Mouse (Mus musculus) adrenal gland, postnatal 10 days (tissue): ENCODE data around the gene Slc29a4. TPM values are rescaled to one million over a fixed set of nuclear protein-coding genes. Genes with fewer than 3 reads are reported as not detected.

Source experiments
- DNase-seq: peaks from one replicate; pipeline ENCODE4 v3.0.0; 2021; ENCODE audit warnings: mixed read lengths
- long read RNA-seq, 2 experiments: library from polyadenylated mRNA; stranded (forward); transcript quantifications; one replicate each; pipeline ENCODE4 v2.0.0; 2021
- total RNA-seq, 2 experiments: library from RNA; stranded (reverse); gene quantifications; 2 replicates each; pipeline ENCODE4 v1.2.3; 2021

Gene Slc29a4
- 10 to 100 TPM; 17.2 to 24.0 TPM for total RNA-seq
- long read RNA-seq, experiment 1, transcript Slc29a4-201 (11 exons, 2,789 nt): major isoform, 11 of 23 reads
- long read RNA-seq, experiment 1, partial matches to known transcripts: 10 of 23 reads
- long read RNA-seq, experiment 1, other reads (novel, unspliced or antisense): 2 of 23 reads
- long read RNA-seq, experiment 2, transcript Slc29a4-201 (11 exons, 2,789 nt): major isoform, 14 of 20 reads
- long read RNA-seq, experiment 2, partial matches to known transcripts: 4 of 20 reads
- long read RNA-seq, experiment 2, other reads (novel, unspliced or antisense): 2 of 20 reads

DNA sequence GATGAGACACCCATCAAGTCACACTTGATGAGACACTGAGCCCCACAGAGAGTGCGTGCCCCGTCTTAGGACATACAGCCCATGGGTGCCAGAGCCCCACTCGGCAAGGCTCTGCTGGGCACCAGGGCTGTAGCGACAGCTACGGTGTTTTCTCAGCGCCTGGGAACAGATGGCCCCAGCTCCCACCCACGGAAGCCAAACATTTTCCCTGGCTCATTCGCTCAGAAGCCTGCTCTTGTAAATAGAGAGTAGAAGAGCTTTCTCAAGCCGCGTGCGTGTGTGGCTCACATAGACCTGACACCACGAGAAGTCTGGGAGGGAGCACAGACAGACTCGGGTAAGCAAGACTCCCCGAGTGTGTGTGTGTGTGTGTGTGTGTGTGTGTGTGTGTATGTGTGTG lies at the start of gene Slc29a4:
Gene Slc29a4, plus strand, starts transcription at position 265 of the 400 bp plus-strand sequence.
- DNase-seq: no peak

DNA sequence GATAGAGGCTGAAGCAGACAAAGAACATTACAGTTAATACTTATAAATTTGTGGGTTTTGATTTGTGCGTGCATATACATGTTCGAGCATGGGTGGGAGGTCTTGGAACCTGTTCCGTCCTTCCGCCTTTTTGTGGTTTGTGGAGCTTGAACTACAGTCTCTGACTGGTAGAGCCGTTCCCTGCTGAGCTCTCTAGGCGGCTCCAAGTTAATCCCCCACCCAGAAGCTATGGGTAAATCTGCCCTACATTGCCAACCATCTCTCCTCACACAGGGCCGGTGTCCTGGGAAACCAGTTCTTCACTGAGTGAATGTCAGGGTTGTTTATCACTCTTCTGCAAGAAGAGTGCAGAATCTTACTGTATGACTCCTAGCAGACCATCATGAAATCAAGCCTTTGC lies 44.1 kb upstream of the Slc29a4 start:
- DNase-seq: no peak

GRCm38 (mm10) chr5:142649460-142650050 lies 42.8 kb upstream of the Slc29a4 start:
- no peak for DNase-seq

DNA sequence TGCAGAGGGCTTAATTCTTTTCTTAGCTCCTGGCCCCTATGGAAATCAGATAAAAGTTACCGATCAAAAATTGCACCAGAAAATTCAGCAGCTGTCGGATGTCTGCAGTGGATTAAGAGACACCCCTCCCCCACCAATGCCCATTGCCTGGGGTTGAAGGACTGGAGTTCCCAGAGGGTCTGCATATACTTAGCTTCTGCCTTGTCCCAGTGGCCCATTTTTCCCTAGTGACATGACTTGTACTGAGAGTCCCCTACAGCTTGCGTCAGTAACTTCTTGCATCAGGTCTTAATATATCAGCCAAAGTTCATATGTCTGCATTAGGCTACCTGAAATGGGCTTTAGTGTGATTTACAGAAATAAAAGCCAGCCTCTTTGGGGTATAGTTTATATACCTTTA lies 41.9 kb upstream of the Slc29a4 start:
- peak; percentile 62 for DNase-seq

GRCm38 (mm10) chr5:142650794-142651497 lies 41.4 kb upstream of the Slc29a4 start:
- DNase-seq: no peak

DNA sequence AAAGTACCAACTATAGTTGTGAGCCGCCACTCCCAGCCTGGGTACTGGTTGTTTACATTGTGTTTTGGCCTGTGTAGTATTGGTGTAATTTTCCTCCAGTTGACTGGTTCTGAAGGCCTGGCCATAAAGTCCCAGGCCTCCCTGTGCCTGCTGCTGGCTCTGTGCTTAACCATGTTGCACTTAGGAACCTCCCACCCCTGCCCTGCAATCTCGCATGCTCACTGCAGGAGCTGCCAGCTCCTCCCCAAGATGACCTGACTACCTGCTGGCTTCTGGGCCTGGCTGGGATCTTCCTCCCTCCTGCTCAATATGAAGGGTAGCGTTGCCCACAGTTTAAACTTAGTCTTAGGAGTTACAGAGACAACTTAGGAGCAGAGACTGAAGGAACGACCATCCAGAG lies 40.0 kb upstream of the Slc29a4 start:
- peak; percentile 36 for DNase-seq

DNA sequence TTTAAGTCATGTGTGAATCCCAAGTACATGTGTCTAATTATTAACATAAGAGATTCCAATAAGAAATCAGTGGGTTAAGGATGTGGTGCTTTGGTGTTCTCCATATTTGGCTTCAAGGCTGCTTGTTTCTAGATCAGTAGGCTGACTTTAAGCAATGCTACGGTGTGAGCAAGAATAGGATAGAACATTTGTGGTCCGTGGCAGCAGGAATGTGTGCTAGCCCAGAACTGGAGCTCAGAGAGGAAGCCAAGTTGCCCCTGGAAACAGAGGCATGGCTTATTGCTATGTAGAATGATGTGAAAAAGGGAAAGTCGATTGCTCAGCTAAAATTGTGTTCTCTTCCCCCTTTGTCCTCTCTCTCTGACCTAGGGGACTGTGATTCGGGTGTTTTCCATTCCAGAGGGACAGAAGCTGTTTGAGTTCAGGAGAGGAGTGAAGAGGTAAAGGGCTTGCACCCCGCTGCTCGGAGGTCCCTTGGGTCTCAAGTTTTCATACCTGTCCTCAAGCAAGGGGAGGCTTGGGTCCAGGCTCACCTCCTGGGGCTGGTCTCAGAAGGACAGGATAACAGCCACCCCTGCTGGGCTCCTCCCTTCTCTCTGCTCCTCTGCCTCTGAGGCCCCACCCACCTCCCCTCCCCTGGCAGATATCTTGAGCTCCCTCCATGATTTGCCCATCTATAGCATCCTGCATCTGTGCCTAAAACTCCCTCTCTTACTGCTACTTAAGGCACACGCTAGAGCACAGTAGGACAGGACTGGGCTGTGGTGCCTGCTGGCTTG lies 31.5 kb upstream of the Slc29a4 start:
- no peak for DNase-seq

GRCm38 (mm10) chr5:142667921-142668320 lies 24.4 kb upstream of the Slc29a4 start:
- no peak for DNase-seq

GRCm38 (mm10) chr5:142668556-142669263 lies 23.6 kb upstream of the Slc29a4 start:
- DNase-seq: no peak

- DNase-seq: peak; percentile 32
Measured at GRCm38 (mm10) chr5:142669726-142670125, 22.6 kb upstream of the Slc29a4 start.

GRCm38 (mm10) chr5:142673082-142673481 lies 19.2 kb upstream of the Slc29a4 start:
- peak; percentile 42 for DNase-seq

DNA sequence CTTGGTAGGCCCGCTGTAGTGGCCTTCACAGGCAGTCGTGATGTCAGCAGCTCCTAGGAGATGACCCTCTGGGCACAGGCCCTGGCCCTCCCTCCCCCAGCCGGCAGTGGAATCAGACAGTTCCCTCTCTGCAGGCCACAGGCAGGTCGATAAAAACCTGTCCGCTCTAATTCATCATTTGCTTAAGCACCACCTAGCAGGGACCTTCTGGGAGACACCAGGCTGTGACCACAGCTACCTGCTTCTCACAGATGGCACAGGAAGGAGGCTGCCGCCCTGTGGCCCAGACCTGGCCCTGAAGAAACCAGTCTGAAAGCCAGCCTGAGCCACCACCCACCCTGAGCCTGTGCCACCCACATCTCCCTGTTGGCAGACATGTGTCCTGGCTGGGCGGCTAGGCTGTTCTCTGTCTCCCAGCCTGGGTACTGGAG lies 14.2 kb upstream of the Slc29a4 start:
- peak; percentile 86 for DNase-seq

DNA sequence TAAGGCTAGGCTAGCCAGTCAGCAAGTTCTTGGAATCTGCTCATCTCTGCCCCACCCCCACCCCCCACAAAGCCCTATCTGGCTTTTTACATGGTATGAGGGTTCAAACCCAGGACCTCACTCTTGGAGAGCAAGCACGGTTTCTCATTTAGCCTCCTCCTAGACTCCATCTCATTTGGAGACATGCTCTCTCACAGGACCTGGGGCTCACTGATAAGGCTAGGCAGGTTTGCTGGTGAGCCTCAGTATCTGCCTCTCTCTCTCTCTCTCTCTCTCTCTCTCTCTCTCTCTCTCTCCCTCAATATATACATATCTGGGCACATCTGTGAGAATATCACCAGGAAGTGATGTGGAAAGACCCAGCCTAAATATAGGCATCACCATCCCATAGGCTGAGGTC lies 13.2 kb upstream of the Slc29a4 start:
- DNase-seq: no peak

GRCm38 (mm10) chr5:142681911-142682310 lies 10.4 kb upstream of the Slc29a4 start:
- DNase-seq: peak; percentile 69

- no peak for DNase-seq
Measured at GRCm38 (mm10) chr5:142682529-142682928, 9.8 kb upstream of the Slc29a4 start.

DNA sequence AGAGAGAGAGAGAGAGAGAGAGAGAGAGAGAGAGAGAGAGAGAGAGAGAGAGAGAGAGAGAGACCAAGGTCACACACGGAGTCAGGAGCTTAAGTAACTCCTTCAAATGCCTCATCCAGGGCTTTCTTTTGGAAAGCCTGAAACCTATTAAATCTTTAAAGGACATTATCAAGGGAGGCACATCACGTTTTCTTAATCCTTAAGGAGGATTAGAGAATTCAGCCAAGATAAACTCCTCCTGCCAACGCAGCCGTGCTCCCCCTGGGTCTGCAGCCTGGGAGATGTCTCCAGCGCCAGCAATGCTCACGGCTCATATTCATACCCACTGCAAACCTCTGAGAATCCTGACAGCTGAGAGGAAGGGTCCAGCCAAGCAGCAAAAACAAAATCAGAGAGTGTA lies 3.4 kb upstream of the Slc29a4 start:
- no peak for DNase-seq

- DNase-seq: no peak
Measured at GRCm38 (mm10) chr5:142690343-142690742, 2.0 kb upstream of the Slc29a4 start.

GRCm38 (mm10) chr5:142692971-142693737 lies 842 bp downstream of the Slc29a4 start:
- no peak for DNase-seq

- DNase-seq: no peak
Measured at GRCm38 (mm10) chr5:142693738-142694430, 1.6 kb downstream of the Slc29a4 start.

GRCm38 (mm10) chr5:142694627-142695340 lies 2.5 kb downstream of the Slc29a4 start:
- DNase-seq: peak; percentile 85
